Mouse (Mus musculus) cortical plate, adult 2 months (tissue): Measurements from ENCODE around the gene Olfr883.

Experiments used
- CTCF ChIP-seq: fragments of 200-500 bp; IDR thresholded peaks from 2 replicates; pipeline ENCODE4 v1.5.1; 2011; ENCODE audit warnings: mild to moderate bottlenecking, control low read depth, low read length; ENCODE audit not compliant: insufficient read depth; ENCODE audit errors: extremely low read depth
- POLR2A ChIP-seq: fragments of 200-500 bp; IDR thresholded peaks from 2 replicates; pipeline ENCODE4 v1.6.1; 2011; ENCODE audit warnings: mild to moderate bottlenecking, low read length, control low read depth; ENCODE audit not compliant: insufficient read depth; ENCODE audit errors: extremely low read depth

DNA sequence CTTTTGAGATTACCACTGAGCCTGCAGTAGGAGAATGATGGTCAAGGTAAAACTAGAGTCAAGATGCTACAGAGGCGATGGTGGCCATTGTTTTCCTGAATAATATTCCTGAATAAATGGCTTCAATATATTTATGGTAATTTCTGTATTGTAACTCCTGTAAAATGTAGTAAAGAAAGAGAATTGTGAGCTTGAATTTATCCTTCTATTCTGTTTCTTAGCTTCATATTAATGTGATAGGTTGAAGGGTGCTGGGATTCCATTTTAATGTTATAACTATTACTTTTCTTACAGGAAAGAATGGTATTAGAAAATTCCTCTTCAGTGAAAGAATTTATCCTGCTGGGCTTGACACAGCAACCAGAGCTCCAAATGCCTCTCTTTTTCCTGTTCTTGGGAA lies at the start of gene Olfr883:
- TF ChIP-seq CTCF: no peak
- no peak for TF ChIP-seq POLR2A
